Mouse (Mus musculus) CH12.LX (cell line): ENCODE measurements around the gene Olfr1054.

Source experiments
- CTCF ChIP-seq, 2 experiments: IDR thresholded peaks in 1 of 2; conservative IDR thresholded peaks in 1 of 2; 2 replicates each; pipeline ENCODE4 v1.5.1; 2011 to 2012; ENCODE audit warnings: low read depth in 2 of 2, low read length in 2 of 2, improper control_type of control experiment in 1 of 2, inconsistent platforms in 1 of 2, mild to moderate bottlenecking in 1 of 2, moderate library complexity in 1 of 2
- JUND ChIP-seq: conservative IDR thresholded peaks from 2 replicates; pipeline ENCODE4 v1.6.1; 2011; ENCODE audit warnings: low read depth, low read length, improper control_type of control experiment
- POLR2A ChIP-seq: IDR thresholded peaks from 2 replicates; pipeline ENCODE4 v1.6.1; 2011; ENCODE audit warnings: low read depth, mild to moderate bottlenecking, improper control_type of control experiment, low read length
- SIN3A ChIP-seq: IDR thresholded peaks from 2 replicates; pipeline ENCODE4 v1.6.1; 2012; ENCODE audit warnings: low read length, improper control_type of control experiment, inconsistent platforms
- TBP ChIP-seq: conservative IDR thresholded peaks from 2 replicates; pipeline ENCODE4 v1.6.1; 2011; ENCODE audit warnings: low read depth, low read length, improper control_type of control experiment

GRCm38 (mm10) chr2:86350184-86350583, 15.0 kb upstream of the Olfr1054 start, which contains the start of gene Olfr1055:
- TF ChIP-seq SIN3A, result no peak
- no peak for TF ChIP-seq CTCF (conservative IDR thresholded peaks at IDR 0.05 in 1 of 2, IDR thresholded peaks at IDR 0.05 in 1 of 2; ENCODE audit: low read depth in 2 of 2, low read length in 2 of 2)
- no peak for TF ChIP-seq POLR2A
- no peak for TF ChIP-seq TBP
- TF ChIP-seq JUND, result no peak
